Mouse (Mus musculus) heart, postnatal 0 days (tissue): ENCODE measurements at regions not wholly inside any gene's neighbourhood (a gene's known extent, or its start where the extent isn't known, plus 50 kb on each side); places are given as distances from the start of the nearest gene placed in this dataset.

Experiments used
- ATAC-seq: fragments of 200-750 bp; cut with Nextera tagmentation; 2 replicates; pipeline ENCODE4 v1.8.0; 2017; ENCODE audit warnings: low read depth, moderate number of reproducible peaks, moderate library complexity; ENCODE audit not compliant: insufficient read depth
- DNase-seq: peaks from one replicate; pipeline ENCODE4 v3.0.0-alpha.2; 2016; ENCODE audit warnings: low spot score
- H3K27ac ChIP-seq: fragments of 300-500 bp; sonication (generic); 2 replicates; pipeline ENCODE4 v1.5.1; 2014; ENCODE audit warnings: low read depth, mild to moderate bottlenecking
- H3K27me3 ChIP-seq: fragments of 300-500 bp; sonication (generic); 2 replicates; pipeline ENCODE4 v1.6.1; 2014; ENCODE audit warnings: low read length, mixed read lengths; ENCODE audit not compliant: control insufficient read depth, insufficient read depth
- H3K36me3 ChIP-seq: fragments of 300-500 bp; sonication (generic); replicated peaks from 2 replicates; pipeline ENCODE4 v1.6.1; 2014; ENCODE audit warnings: low read length, mixed read lengths; ENCODE audit not compliant: control insufficient read depth, insufficient read depth
- H3K4me1 ChIP-seq: fragments of 300-500 bp; sonication (generic); 2 replicates; pipeline ENCODE4 v1.6.1; 2014; ENCODE audit warnings: antibody characterized with exemption; ENCODE audit not compliant: control insufficient read depth, insufficient read depth
- H3K4me2 ChIP-seq: fragments of 300-500 bp; sonication (generic); 2 replicates; pipeline ENCODE4 v1.6.1; 2014; ENCODE audit warnings: low read depth, mild to moderate bottlenecking, low read length, moderate library complexity
- H3K4me3 ChIP-seq: fragments of 300-500 bp; sonication (generic); 2 replicates; pipeline ENCODE4 v1.5.1; 2014; ENCODE audit warnings: low read depth, low read length
- H3K9ac ChIP-seq: fragments of 300-500 bp; sonication (generic); replicated peaks from 2 replicates; pipeline ENCODE4 v1.6.1; 2014; ENCODE audit warnings: low read depth, low read length, mixed read lengths
- H3K9me3 ChIP-seq: fragments of 300-500 bp; sonication (generic); replicated peaks from 2 replicates; pipeline ENCODE4 v1.6.1; 2016; ENCODE audit warnings: low read length; ENCODE audit not compliant: control insufficient read depth
- CTCF ChIP-seq: IDR thresholded peaks from 2 replicates; pipeline ENCODE4 v1.5.1; 2016; ENCODE audit warnings: antibody characterized with exemption, control low read depth, low read depth
- EP300 ChIP-seq: IDR thresholded peaks from 2 replicates; pipeline ENCODE4 v1.6.1; 2016; ENCODE audit warnings: antibody characterized with exemption, low read depth
- WGBS: fragments of 180-500 bp; shearing (Covaris S2); extraction: QIAGEN DNeasy Blood & Tissue Kit; methylation state at CpG from one replicate; pipeline ENCODE4 v1.1.7; 2014; 5-methylcytosine and 5-hydroxymethylcytosine counted together

GRCm38 (mm10) chr13:80695549-80696150 lies 187.5 kb upstream of the Arrdc3 start:
- TF ChIP-seq CTCF (no peak), EP300 (no peak)
- Histone ChIP-seq H3K4me1 (no peaks in the 10 kb centered on the region), H3K9ac (no peak overlapping the region), H3K9me3 (no peaks in the 10 kb centered on the region), H3K27ac (no peak overlapping the region), H3K4me3 (no peak overlapping the region), H3K4me2 (no peak overlapping the region), H3K27me3 (no peaks in the 10 kb centered on the region), H3K36me3 (no peaks in the 10 kb centered on the region)
- no peak for DNase-seq
- no peak for ATAC-seq
- WGBS: 95% methylated on average over 1 of the region's 1 CpGs

- Histone ChIP-seq H3K4me2 (no peak overlapping the region), H3K4me1 (no peaks in the 10 kb centered on the region), H3K9me3 (no peaks in the 10 kb centered on the region), H3K27ac (no peak overlapping the region), H3K27me3 (no peaks in the 10 kb centered on the region), H3K9ac (no peak overlapping the region), H3K36me3 (no peaks in the 10 kb centered on the region), H3K4me3 (no peak overlapping the region)
- DNase-seq: no peak
- no peak for TF ChIP-seq CTCF
- no peak for TF ChIP-seq EP300
- no peak for ATAC-seq
- 26% methylated on average over 9 of the region's 9 CpGs for WGBS
Measured at GRCm38 (mm10) chr13:80709531-80710306, 173.5 kb upstream of the Arrdc3 start.

- no peaks in the 10 kb centered on the region for H3K9me3 ChIP-seq
- no peak overlapping the region for H3K4me2 ChIP-seq
- no peak overlapping the region for H3K9ac ChIP-seq
- no peak overlapping the region for H3K4me3 ChIP-seq
- H3K27ac ChIP-seq: no peak overlapping the region
- ATAC-seq (no peak), DNase-seq (no peak)
- no peaks in the 10 kb centered on the region for H3K4me1 ChIP-seq
- TF ChIP-seq CTCF: no peak
- no peak for TF ChIP-seq EP300
- WGBS: 42% methylated on average over 3 of the region's 3 CpGs
- no peaks in the 10 kb centered on the region for H3K27me3 ChIP-seq
- no peaks in the 10 kb centered on the region for H3K36me3 ChIP-seq
Measured at GRCm38 (mm10) chr13:80719313-80719712, 163.9 kb upstream of the Arrdc3 start.

- TF ChIP-seq CTCF (no peak), EP300 (no peak)
- DNase-seq: no peak
- Histone ChIP-seq H3K4me1 (no peaks in the 10 kb centered on the region), H3K4me2 (no peak overlapping the region), H3K9ac (no peak overlapping the region), H3K9me3 (no peaks in the 10 kb centered on the region), H3K36me3 (no peaks in the 10 kb centered on the region), H3K4me3 (no peak overlapping the region), H3K27ac (no peak overlapping the region), H3K27me3 (no peaks in the 10 kb centered on the region)
- WGBS: 45% methylated on average over 4 of the region's 4 CpGs
- no peak for ATAC-seq
Measured at GRCm38 (mm10) chr13:80723215-80724006, 159.8 kb upstream of the Arrdc3 start.

GRCm38 (mm10) chr13:80729202-80729601 lies 154.0 kb upstream of the Arrdc3 start:
- H3K9ac ChIP-seq: no peak overlapping the region
- no peak overlapping the region for H3K27ac ChIP-seq
- TF ChIP-seq CTCF: no peak
- TF ChIP-seq EP300: no peak
- ATAC-seq: no peak
- H3K9me3 ChIP-seq: no peaks in the 10 kb centered on the region
- 77% methylated on average over 5 of the region's 5 CpGs for WGBS
- H3K4me1 ChIP-seq: no peaks in the 10 kb centered on the region
- no peak overlapping the region for H3K4me2 ChIP-seq
- H3K36me3 ChIP-seq: no peaks in the 10 kb centered on the region
- H3K4me3 ChIP-seq: no peak overlapping the region
- no peak for DNase-seq
- H3K27me3 ChIP-seq: no peaks in the 10 kb centered on the region
